10 mouse cellular contexts compared by ENCODE assay signal in the genomic region with DNA sequence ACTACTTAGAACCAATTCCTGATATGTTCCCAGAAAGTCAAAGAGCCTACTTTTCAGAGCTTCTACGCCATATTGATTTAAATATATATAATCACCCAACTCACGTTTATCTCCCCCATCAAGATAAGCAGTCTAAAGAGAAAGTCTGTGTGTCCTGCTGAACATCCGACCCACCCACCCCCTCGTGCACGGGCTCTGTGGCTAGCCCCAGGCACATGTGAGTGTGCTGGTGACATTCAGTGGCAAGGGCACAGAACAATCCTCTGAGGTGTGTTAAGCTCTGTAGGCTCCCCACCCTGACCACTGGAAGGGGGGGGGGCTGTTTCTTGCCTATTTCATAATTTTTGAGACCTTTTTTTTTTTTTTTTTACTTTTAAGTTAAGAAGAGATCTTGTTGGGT. TPM values are rescaled to one million over a fixed set of nuclear protein-coding genes. Genes with fewer than 3 reads are reported as not detected.
DNase-seq lines count a peak whose midpoint lies in the region; ATAC-seq and TF ChIP-seq lines count a peak whose summit lies in the region.
"Had no signal": no experiment of that assay in that cellular context is flagged by ENCODE, and none has a peak within 500 bp of the region (broad histone marks: within the 10 kb centered on the region; RNA-seq: fewer than 3 reads in every experiment).

No protein-coding gene starts in this region.

- 67% methylated on average over 5 of the region's 5 CpGs for whole genome bisulfite sequencing in forebrain, embryonic 10.5 days
- WGBS in forebrain, embryonic 12.5 days = 84% methylated on average over 5 of the region's 5 CpGs
- WGBS in lung, embryonic 14.5 days = 34% methylated on average over 5 of the region's 5 CpGs

- H3K9me3 ChIP-seq in forebrain, embryonic 10.5 days = no peaks in the 10 kb centered on the region
- H3K9me3 ChIP-seq in forebrain, embryonic 12.5 days = no peaks in the 10 kb centered on the region
- no peaks in the 10 kb centered on the region for H3K9me3 ChIP-seq in lung, embryonic 14.5 days (ENCODE audit: low read depth, low read length)

- DNase-seq in forebrain, embryonic 10.5 days (ENCODE audit: extremely low spot score, low spot score) = no peak
- no peak for DNase-seq in lung, embryonic 14.5 days
- DNase-seq in lung, adult 18-20 months = no peak
- peak; percentile 66 for DNase-seq in induced T-regulatory cell, adult 2 months (ENCODE audit: low read depth)
- no peak for DNase-seq in cerebellum, adult 18-20 months
- no peak for DNase-seq in embryo, embryonic 10.5 days (ENCODE audit: low spot score)
- DNase-seq: cerebellum, adult 11 months; right cerebral cortex, postnatal 4 days had no signal

- H3K9ac ChIP-seq in forebrain, embryonic 12.5 days = no peak overlapping the region
- no peak overlapping the region for H3K9ac ChIP-seq in lung, embryonic 14.5 days

- peaks cover 44% of the 10 kb centered on the region for H3K4me1 ChIP-seq in forebrain, embryonic 10.5 days
- peaks cover 30% of the 10 kb centered on the region for H3K4me1 ChIP-seq in forebrain, embryonic 12.5 days
- peaks cover 3% of the 10 kb centered on the region; the same call in 1 of the 2 replicates for H3K4me1 ChIP-seq in lung, embryonic 14.5 days (ENCODE audit: insufficient read depth)

- no peak overlapping the region for H3K4me2 ChIP-seq in forebrain, embryonic 12.5 days
- H3K4me2 ChIP-seq in lung, embryonic 14.5 days = no peak overlapping the region

- no peak overlapping the region for H3K4me3 ChIP-seq in forebrain, embryonic 10.5 days
- H3K4me3 ChIP-seq in forebrain, embryonic 12.5 days (replicated peaks) = no peak overlapping the region
- peak overlapping the region; percentile 18; the same call in 1 of the 2 replicates for H3K4me3 ChIP-seq in lung, embryonic 14.5 days (ENCODE audit: low read depth, low read length)

- TF ChIP-seq CTCF in lung, embryonic 14.5 days (IDR thresholded peaks at IDR 0.05; ENCODE audit: low read depth) = no peak

- H3K36me3 ChIP-seq in forebrain, embryonic 10.5 days (replicated peaks) = no peaks in the 10 kb centered on the region
- H3K36me3 ChIP-seq in forebrain, embryonic 12.5 days (replicated peaks) = no peaks in the 10 kb centered on the region
- no peaks in the 10 kb centered on the region for H3K36me3 ChIP-seq in lung, embryonic 14.5 days (ENCODE audit: insufficient read depth)

- H3K27ac ChIP-seq in forebrain, embryonic 10.5 days = peak overlapping the region; percentile 77
- H3K27ac ChIP-seq in forebrain, embryonic 12.5 days = no peak overlapping the region
- H3K27ac ChIP-seq in lung, embryonic 14.5 days (ENCODE audit: low read depth) = peak overlapping the region; percentile 76

- no peak for ATAC-seq in forebrain, embryonic 12.5 days (ENCODE audit: low FRiP score)
- ATAC-seq in lung, embryonic 14.5 days (ENCODE audit: insufficient read depth) = no peak
- peak; percentile 6 for ATAC-seq in CD4-positive, CD25-positive, alpha-beta regulatory T cell, adult 4 months

- H3K27me3 ChIP-seq in forebrain, embryonic 10.5 days (ENCODE audit: poor library complexity, severe bottlenecking) = no peaks in the 10 kb centered on the region
- no peaks in the 10 kb centered on the region for H3K27me3 ChIP-seq in forebrain, embryonic 12.5 days
- H3K27me3 ChIP-seq in lung, embryonic 14.5 days (ENCODE audit: insufficient read depth, low read length) = no peaks in the 10 kb centered on the region

RNA-seq across cellular contexts. Expression of a gene that starts 17.9 kb away (rescaled TPM):
- polyA plus RNA-seq in forebrain, embryonic 10.5 days (2016; fragmentation: Nextera tagmentation; extraction: Ambion mirVana) = 21.4 and 22.9 TPM in 2 replicates
- 18.2 and 22.6 TPM in 2 replicates for polyA plus RNA-seq in forebrain, embryonic 12.5 days (2016; fragmentation: Nextera tagmentation; extraction: Ambion mirVana)
- 17.3 and 20.2 TPM in 2 replicates for polyA plus RNA-seq in lung, embryonic 14.5 days (2014; fragmentation: Nextera tagmentation; extraction: Ambion mirVana)
- polyA plus RNA-seq in CD4-positive, CD25-positive, alpha-beta regulatory T cell, adult 4 months (2017; shearing (Covaris generic)) = 1 to 10 TPM in 1 of 2 experiments, under 1 TPM in 1; 0.86 to 2.3 TPM
